Mouse (Mus musculus) embryonic facial prominence, embryonic 13.5 days (tissue): ENCODE results near the gene Ccdc91. TPM values are rescaled to one million over a fixed set of nuclear protein-coding genes. Genes with fewer than 3 reads are reported as not detected.

ENCODE experiments used
- ATAC-seq: fragments of 200-750 bp; cut with Nextera tagmentation; 2 replicates; pipeline ENCODE4 v1.8.0; 2017; ENCODE audit warnings: low read depth; ENCODE audit not compliant: insufficient number of reproducible peaks, insufficient read depth, low FRiP score, low TSS enrichment
- H3K27ac ChIP-seq: fragments of 300-500 bp; sonication (generic); 2 replicates; pipeline ENCODE4 v1.5.1; 2015; ENCODE audit warnings: moderate library complexity, mild to moderate bottlenecking, inconsistent platforms
- H3K27me3 ChIP-seq: fragments of 300-500 bp; sonication (generic); 2 replicates; pipeline ENCODE4 v1.6.1; 2015; ENCODE audit warnings: mild to moderate bottlenecking, inconsistent platforms
- H3K36me3 ChIP-seq: fragments of 300-500 bp; sonication (generic); 2 replicates; pipeline ENCODE4 v1.6.1; 2015; ENCODE audit warnings: mild to moderate bottlenecking, inconsistent platforms
- H3K4me1 ChIP-seq: fragments of 300-500 bp; sonication (generic); 2 replicates; pipeline ENCODE4 v1.6.1; 2015; ENCODE audit warnings: inconsistent platforms
- H3K4me2 ChIP-seq: fragments of 300-500 bp; sonication (generic); 2 replicates; pipeline ENCODE4 v1.6.1; 2015; ENCODE audit warnings: moderate library complexity, mild to moderate bottlenecking, inconsistent platforms
- H3K4me3 ChIP-seq: fragments of 300-500 bp; sonication (generic); 2 replicates; pipeline ENCODE4 v1.5.1; 2015; ENCODE audit warnings: mild to moderate bottlenecking, inconsistent platforms
- H3K9ac ChIP-seq: fragments of 300-500 bp; sonication (generic); 2 replicates; pipeline ENCODE4 v1.6.1; 2015; ENCODE audit warnings: mild to moderate bottlenecking, inconsistent platforms
- H3K9me3 ChIP-seq: fragments of 300-500 bp; sonication (generic); 2 replicates; pipeline ENCODE4 v1.6.1; 2016; ENCODE audit warnings: inconsistent platforms
- WGBS: fragments of 180-500 bp; shearing (Covaris S2); methylation state at CpG from one replicate; pipeline ENCODE4 v1.1.7; 2015; ENCODE audit warnings: mixed read lengths; 5-methylcytosine and 5-hydroxymethylcytosine counted together
- polyA plus RNA-seq: library from polyadenylated mRNA; unstranded; fragments of >200 nt; fragmentation: Nextera tagmentation; extraction: Ambion mirVana; gene quantifications from 2 replicates; pipeline ENCODE4 v1.2.1, GENCODE M21; 2015

Ccdc91 gene
- polyA plus RNA-seq, 1 experiment from 2014 or later: 29.2 TPM

DNA sequence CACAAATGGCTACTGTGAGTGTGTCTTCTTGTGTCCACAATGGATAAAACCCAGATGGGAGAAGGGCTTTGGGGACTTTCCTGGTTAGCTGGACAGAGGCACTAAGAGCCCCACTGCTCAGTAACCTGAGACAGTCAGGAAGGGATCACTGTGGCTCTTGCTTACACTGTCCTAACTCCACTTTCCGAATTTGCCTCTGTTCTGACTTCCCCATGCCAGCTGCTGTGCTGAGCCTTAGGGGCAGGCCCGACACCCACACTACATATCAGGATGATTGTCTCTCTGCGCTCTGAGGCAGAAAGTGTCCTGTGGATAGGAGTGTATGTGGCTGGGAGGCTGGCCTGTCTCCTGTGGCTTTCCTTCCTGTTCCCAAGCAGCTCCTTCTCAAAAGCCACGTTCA is 97.5 kb downstream of the Ccdc91 start:
- Histone ChIP-seq H3K4me1 (peaks cover 29% of the 10 kb centered on the region), H3K9me3 (no peaks in the 10 kb centered on the region), H3K9ac (no peak overlapping the region), H3K36me3 (no peaks in the 10 kb centered on the region), H3K27ac (peak overlapping the region; percentile 90), H3K4me3 (no peak overlapping the region), H3K4me2 (no peak overlapping the region), H3K27me3 (no peaks in the 10 kb centered on the region)
- 33% methylated on average over 4 of the region's 4 CpGs for WGBS
- no peak for ATAC-seq

DNA sequence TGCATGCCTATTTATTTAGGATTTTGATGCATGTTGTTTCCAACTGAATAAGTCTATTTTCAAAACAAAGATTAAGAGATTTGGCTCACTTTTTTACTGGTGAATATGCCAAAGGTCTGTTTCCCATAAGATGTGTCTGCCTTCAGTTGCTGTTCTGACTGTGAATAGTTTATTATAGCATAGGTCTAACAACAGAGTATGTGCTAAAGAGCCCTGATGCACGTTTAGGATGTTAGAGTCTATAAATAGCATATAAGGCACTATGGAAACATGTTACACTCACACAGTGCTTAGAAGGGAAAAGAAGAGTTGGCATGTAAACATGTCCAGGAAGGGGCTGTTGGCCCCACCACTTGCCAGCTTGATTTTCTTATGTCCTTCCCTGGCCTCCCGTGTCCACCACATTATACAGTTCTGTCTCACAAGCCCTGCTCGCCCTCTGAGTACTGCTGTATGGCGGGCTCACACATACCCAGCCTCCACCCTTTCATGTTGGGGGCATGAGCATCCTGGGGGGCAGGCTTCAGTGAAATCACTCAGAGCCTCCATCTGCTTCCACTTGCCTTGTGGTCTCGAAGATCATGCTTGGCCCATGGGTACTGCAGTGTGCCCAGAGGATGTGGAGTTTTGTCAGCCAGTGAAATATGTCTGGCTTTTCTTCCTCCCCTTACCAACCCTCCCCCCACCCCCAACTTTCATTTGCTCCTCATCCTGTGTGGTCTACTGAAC is 99.0 kb downstream of the Ccdc91 start:
- Histone ChIP-seq H3K27ac (peak overlapping the region; percentile 90), H3K9me3 (no peaks in the 10 kb centered on the region), H3K36me3 (no peaks in the 10 kb centered on the region), H3K4me3 (no peak overlapping the region), H3K9ac (no peak overlapping the region), H3K27me3 (no peaks in the 10 kb centered on the region), H3K4me1 (peaks cover 26% of the 10 kb centered on the region), H3K4me2 (peak overlapping the region; percentile 39)
- peak; percentile 78 for ATAC-seq
- 19% methylated on average over 5 of the region's 5 CpGs for WGBS

GRCm38 (mm10) chr6:147575183-147575784 is 99.7 kb downstream of the Ccdc91 start:
- Histone ChIP-seq H3K27me3 (no peaks in the 10 kb centered on the region), H3K4me2 (peak overlapping the region; percentile 39), H3K27ac (peak overlapping the region; percentile 90), H3K9ac (no peak overlapping the region), H3K4me3 (no peak overlapping the region), H3K9me3 (no peaks in the 10 kb centered on the region), H3K36me3 (no peaks in the 10 kb centered on the region), H3K4me1 (peaks cover 26% of the 10 kb centered on the region)
- 31% methylated on average over 11 of the region's 11 CpGs for WGBS
- no peak for ATAC-seq

- Histone ChIP-seq H3K9ac (no peak overlapping the region), H3K4me1 (peaks cover 8% of the 10 kb centered on the region), H3K27ac (no peak overlapping the region), H3K9me3 (no peaks in the 10 kb centered on the region), H3K4me3 (no peak overlapping the region), H3K36me3 (no peaks in the 10 kb centered on the region), H3K27me3 (no peaks in the 10 kb centered on the region), H3K4me2 (no peak overlapping the region)
- ATAC-seq: no peak
- WGBS: 50% methylated on average over 3 of the region's 3 CpGs
Observed at GRCm38 (mm10) chr6:147587675-147588074, 112.0 kb downstream of the Ccdc91 start.

DNA sequence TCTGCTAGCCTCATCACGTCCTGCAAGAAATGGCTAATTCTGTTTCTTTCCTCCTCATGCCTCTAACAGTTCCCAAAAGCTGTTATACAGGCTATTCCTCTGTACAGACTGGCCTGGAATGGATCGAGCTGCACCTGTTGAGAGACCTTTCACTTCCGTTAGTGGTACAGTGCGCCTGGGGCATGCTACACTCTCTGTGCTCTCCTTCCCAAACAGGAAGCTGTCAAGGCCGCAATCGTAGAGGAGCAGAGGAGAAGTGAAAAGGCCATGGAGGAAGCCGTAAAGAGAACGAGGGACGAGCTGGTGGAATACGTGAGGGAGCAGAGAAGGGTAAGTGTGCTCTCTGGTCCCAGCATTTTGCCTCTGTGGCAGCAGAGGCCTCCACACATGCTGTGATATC is 131.0 kb downstream of the Ccdc91 start:
- no peak for ATAC-seq
- 80% methylated on average over 10 of the region's 10 CpGs for WGBS
- Histone ChIP-seq H3K27me3 (no peaks in the 10 kb centered on the region), H3K4me1 (no peaks in the 10 kb centered on the region), H3K9me3 (no peaks in the 10 kb centered on the region), H3K4me2 (no peak overlapping the region), H3K27ac (no peak overlapping the region), H3K4me3 (no peak overlapping the region), H3K36me3 (no peaks in the 10 kb centered on the region), H3K9ac (no peak overlapping the region)

- H3K4me3 ChIP-seq: no peak overlapping the region
- no peaks in the 10 kb centered on the region for H3K36me3 ChIP-seq
- 75% methylated on average over 6 of the region's 6 CpGs for WGBS
- no peak overlapping the region for H3K27ac ChIP-seq
- no peaks in the 10 kb centered on the region for H3K27me3 ChIP-seq
- no peak for ATAC-seq
- H3K4me2 ChIP-seq: no peak overlapping the region
- H3K9ac ChIP-seq: no peak overlapping the region
- no peaks in the 10 kb centered on the region for H3K4me1 ChIP-seq
- no peaks in the 10 kb centered on the region for H3K9me3 ChIP-seq
Observed at GRCm38 (mm10) chr6:147607613-147608012, 132.0 kb downstream of the Ccdc91 start.

GRCm38 (mm10) chr6:147615306-147615705 is 139.7 kb downstream of the Ccdc91 start:
- ATAC-seq: no peak
- Histone ChIP-seq H3K27me3 (no peaks in the 10 kb centered on the region), H3K27ac (no peak overlapping the region), H3K4me2 (no peak overlapping the region), H3K4me3 (no peak overlapping the region), H3K9me3 (no peaks in the 10 kb centered on the region), H3K4me1 (no peaks in the 10 kb centered on the region), H3K36me3 (0 out of 2 replicates have a peak, but pooled peaks cover 4% of the 10 kb centered on the region), H3K9ac (no peak overlapping the region)
- 74% methylated on average over 2 of the region's 2 CpGs for WGBS

DNA sequence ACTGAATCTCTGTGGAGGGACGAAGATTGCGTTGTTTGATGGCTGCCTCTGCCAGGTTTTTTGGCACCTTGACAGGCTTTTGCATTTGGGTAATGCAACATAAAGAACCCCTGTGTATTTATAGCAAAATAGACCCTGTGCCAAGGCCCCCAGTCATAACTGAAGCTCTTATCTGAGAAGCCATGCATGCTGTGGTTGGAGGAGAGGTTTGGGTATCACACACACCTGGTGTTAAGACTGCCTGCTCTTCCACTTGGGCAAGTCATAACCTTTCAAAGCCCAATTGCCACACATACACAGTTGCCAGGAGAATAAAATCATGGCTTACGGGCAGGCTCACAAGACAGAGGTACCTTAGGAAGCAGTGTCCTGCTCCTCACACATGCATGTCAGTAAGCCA is 147.5 kb downstream of the Ccdc91 start:
- Histone ChIP-seq H3K9me3 (no peaks in the 10 kb centered on the region), H3K27me3 (no peaks in the 10 kb centered on the region), H3K4me1 (peaks cover 10% of the 10 kb centered on the region), H3K4me2 (no peak overlapping the region), H3K9ac (no peak overlapping the region), H3K27ac (peak overlapping the region; percentile 16; the same call in 1 of the 2 replicates), H3K36me3 (no peaks in the 10 kb centered on the region), H3K4me3 (no peak overlapping the region)
- 74% methylated on average over 3 of the region's 3 CpGs for WGBS
- no peak for ATAC-seq

- WGBS: 82% methylated on average over 5 of the region's 5 CpGs
- Histone ChIP-seq H3K27me3 (no peaks in the 10 kb centered on the region), H3K36me3 (no peaks in the 10 kb centered on the region), H3K9me3 (no peaks in the 10 kb centered on the region), H3K27ac (no peak overlapping the region), H3K9ac (no peak overlapping the region), H3K4me1 (no peaks in the 10 kb centered on the region; the same call in 1 of the 2 replicates), H3K4me2 (no peak overlapping the region), H3K4me3 (no peak overlapping the region)
- no peak for ATAC-seq
Observed at GRCm38 (mm10) chr6:147636464-147636863, 160.8 kb downstream of the Ccdc91 start.

DNA sequence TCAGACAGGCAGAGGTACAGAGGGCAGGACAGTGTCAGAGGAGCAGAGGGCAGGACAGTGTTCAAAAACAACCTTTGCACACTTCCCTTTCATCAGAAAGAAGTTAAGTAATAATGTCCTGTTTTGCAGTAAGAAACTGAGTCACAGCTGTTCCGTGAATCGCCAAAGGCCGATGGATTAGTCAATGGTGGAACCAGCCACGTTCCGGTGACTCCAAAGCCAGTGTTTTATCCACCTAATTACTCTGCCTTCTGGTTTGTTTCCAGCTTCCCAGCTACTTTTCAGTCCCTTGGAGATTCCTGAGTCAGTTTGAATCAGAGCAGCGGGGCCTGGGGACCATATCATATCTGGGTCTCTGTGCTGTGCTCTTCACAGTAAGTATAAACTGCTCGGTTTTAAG is 168.2 kb downstream of the Ccdc91 start:
- Histone ChIP-seq H3K4me1 (peaks cover 18% of the 10 kb centered on the region), H3K9me3 (no peaks in the 10 kb centered on the region), H3K36me3 (no peaks in the 10 kb centered on the region), H3K4me3 (no peak overlapping the region), H3K27me3 (no peaks in the 10 kb centered on the region), H3K27ac (no peak overlapping the region), H3K4me2 (no peak overlapping the region), H3K9ac (no peak overlapping the region)
- ATAC-seq: no peak
- WGBS: 75% methylated on average over 7 of the region's 7 CpGs

DNA sequence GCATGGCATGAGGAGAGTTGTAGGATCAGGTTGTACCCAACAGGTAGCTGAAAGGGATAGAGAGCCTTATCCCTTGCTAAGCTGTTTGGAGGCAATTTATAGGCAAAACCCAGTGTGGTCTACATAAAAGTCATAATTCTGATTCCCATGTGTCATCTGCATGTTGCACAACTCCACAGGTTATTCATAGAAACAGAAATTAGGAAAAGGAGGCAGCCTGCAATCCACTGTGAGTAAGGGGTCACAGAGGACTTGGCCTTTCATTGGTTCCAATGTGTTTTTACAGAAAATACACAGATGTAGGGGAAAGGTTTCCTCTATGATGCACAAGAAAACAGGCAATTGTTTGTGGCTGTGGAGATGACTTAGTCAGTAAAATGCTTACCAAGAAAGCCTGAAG is 168.8 kb downstream of the Ccdc91 start:
- Histone ChIP-seq H3K4me2 (no peak overlapping the region), H3K36me3 (no peaks in the 10 kb centered on the region), H3K9ac (no peak overlapping the region), H3K27ac (no peak overlapping the region), H3K9me3 (no peaks in the 10 kb centered on the region), H3K4me1 (peaks cover 18% of the 10 kb centered on the region), H3K4me3 (no peak overlapping the region), H3K27me3 (no peaks in the 10 kb centered on the region)
- ATAC-seq: no peak

GRCm38 (mm10) chr6:147646401-147646968 is 170.9 kb downstream of the Ccdc91 start:
- no peak for ATAC-seq
- H3K27ac ChIP-seq: no peak overlapping the region
- 30% methylated on average over 11 of the region's 11 CpGs for WGBS

More at GRCm38 (mm10) chr6:147646401-147646968, 170.9 kb downstream of the Ccdc91 start:
- no peaks in the 10 kb centered on the region for H3K36me3 ChIP-seq
- H3K9me3 ChIP-seq: no peaks in the 10 kb centered on the region
- no peak overlapping the region for H3K9ac ChIP-seq
- no peaks in the 10 kb centered on the region for H3K27me3 ChIP-seq
- H3K4me2 ChIP-seq: no peak overlapping the region
- no peak overlapping the region for H3K4me3 ChIP-seq
- peaks cover 18% of the 10 kb centered on the region for H3K4me1 ChIP-seq
